Mouse (Mus musculus): ENCODE measurements at regions not wholly inside any gene's neighbourhood (a gene's known extent, or its start where the extent isn't known, plus 50 kb on each side); places are given as distances from the start of the nearest gene placed in this dataset.

DNA sequence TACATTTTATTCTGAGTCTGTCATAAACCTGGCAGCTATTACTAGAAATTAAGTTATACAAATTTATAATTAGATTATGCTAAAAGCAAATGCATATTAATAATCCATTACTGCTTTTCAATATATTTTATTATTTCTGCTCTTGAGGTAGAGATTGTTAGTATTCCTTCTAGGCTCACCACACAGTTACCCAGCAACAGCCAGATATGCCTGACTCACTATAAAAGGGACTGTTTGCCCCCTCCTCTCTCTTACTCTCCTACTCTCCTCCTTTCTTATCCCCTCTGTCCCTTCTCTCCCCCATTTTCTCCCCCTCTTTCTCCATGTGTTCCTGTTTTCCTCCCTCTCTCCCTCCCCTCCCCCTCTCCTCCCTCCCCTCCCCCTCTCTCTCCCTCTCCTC lies 98.7 kb downstream of the 4930505A04Rik start:
- no peak for DNase-seq (ENCODE audit: low spot score in 2 of 2)

- DNase-seq (ENCODE audit: low spot score in 2 of 2): no peak
These were observed 99.7 kb downstream of the 4930505A04Rik start for GRCm38 (mm10) chr11:30371963-30372362.

- no peak for DNase-seq (ENCODE audit: low spot score in 2 of 2)
These were observed 101.7 kb upstream of the Sptbn1 start for GRCm38 (mm10) chr11:30369601-30370240.

GRCm38 (mm10) chr11:30367373-30368225 lies 99.6 kb upstream of the Sptbn1 start:
- DNase-seq (ENCODE audit: low spot score in 2 of 2): peak; percentile 60 to 75

DNA sequence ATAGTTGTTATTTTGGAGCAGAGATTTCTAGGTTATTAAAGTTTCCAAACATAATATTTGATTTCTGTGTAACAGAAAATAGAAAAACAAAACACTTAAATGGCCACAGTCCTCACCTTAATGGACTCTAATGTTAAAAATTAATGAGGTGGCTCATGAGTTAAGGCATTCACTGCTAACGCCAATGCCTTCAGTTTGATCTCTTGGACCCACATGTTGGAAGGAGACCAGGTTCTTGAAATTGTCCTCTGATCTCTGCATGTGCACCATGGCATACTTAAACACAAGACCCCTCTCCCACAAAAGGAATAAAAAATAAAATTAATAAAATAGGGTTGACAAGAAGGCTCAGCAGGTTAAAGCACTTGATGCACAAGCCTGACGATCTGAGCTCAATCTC lies 98.5 kb upstream of the Sptbn1 start:
- no peak for DNase-seq (ENCODE audit: low spot score in 2 of 2)

DNA sequence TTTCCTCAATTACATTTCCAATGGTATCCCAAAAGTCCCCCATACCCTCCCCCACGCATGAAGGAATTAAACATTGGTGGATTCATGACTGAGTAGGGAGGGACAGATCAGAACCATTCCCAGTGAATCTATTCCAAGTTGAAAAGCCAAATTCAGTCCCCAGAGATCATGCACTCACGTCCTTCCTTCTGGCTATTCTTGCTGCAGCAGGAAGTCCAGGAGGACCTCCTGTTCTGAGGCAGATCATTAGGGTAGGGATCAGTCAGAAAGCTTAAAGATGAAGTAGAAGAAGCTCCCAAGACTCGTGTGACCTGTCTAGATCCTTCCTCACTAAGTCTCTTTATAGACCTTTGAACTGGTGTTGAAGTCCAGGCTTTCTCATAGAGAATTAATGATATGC lies 97.0 kb upstream of the Sptbn1 start:
- no peak for DNase-seq (ENCODE audit: low spot score in 2 of 2)

- no peak for DNase-seq (ENCODE audit: low spot score in 2 of 2)
These were observed 96.6 kb upstream of the Sptbn1 start for GRCm38 (mm10) chr11:30364591-30364990.

- DNase-seq (ENCODE audit: low spot score in 2 of 2): no peak
These were observed 90.2 kb upstream of the Sptbn1 start for GRCm38 (mm10) chr11:30358196-30358595.

DNA sequence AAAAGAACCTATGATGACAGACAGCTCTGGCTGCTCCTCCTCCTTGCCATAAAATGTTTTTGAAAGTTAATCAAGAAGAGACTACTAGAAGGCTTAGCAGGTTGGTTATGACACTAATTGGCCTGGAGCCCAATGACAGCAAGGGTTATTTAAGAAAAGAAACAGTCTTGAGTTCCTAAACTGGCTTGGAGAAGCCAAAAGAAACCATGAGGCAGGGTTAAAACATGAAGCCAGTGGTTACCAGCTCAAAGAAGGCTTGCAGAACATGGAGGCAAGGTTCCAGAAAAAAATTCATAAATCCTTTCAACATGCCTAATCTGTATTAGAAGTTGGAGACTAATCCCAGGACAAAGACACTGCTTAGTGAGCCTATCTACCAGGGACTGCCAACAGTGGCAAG lies 87.4 kb upstream of the Sptbn1 start:
- DNase-seq (ENCODE audit: low spot score in 2 of 2): no peak

GRCm38 (mm10) chr11:30326371-30326770 lies 58.4 kb upstream of the Sptbn1 start:
- no peak for DNase-seq (ENCODE audit: low spot score in 2 of 2)

All from layer of hippocampus, adult 8-10 months (tissue).